Mouse (Mus musculus) embryonic facial prominence, embryonic 10.5 days (tissue): ENCODE measurements around the gene Slc13a1. TPM values are rescaled to one million over a fixed set of nuclear protein-coding genes. Genes with fewer than 3 reads are reported as not detected.
"Not testable (repeated sequence)": the region's sequence is repeated elsewhere in the genome, so short reads cannot be mapped to it uniquely, and the experiment has no call there.

Source experiments
- DNase-seq: peaks from one replicate; pipeline ENCODE4 v3.0.0-alpha.2; 2017; ENCODE audit warnings: low spot score
- H3K27ac ChIP-seq: fragments of 300-500 bp; sonication (generic); replicated peaks from 2 replicates; pipeline ENCODE4 v1.5.1; 2016; ENCODE audit warnings: mild to moderate bottlenecking
- H3K27me3 ChIP-seq: fragments of 300-500 bp; sonication (generic); replicated peaks from 2 replicates; pipeline ENCODE4 v1.6.1; 2016; ENCODE audit warnings: low read depth, mild to moderate bottlenecking; ENCODE audit not compliant: poor library complexity, severe bottlenecking
- H3K36me3 ChIP-seq: fragments of 300-500 bp; sonication (generic); replicated peaks from 2 replicates; pipeline ENCODE4 v1.6.1; 2016; ENCODE audit warnings: mild to moderate bottlenecking, moderate library complexity
- H3K4me1 ChIP-seq: fragments of 300-500 bp; sonication (generic); 2 replicates; pipeline ENCODE4 v1.6.1; 2016
- H3K4me3 ChIP-seq: fragments of 300-500 bp; sonication (generic); 2 replicates; pipeline ENCODE4 v1.5.1; 2016; ENCODE audit warnings: mild to moderate bottlenecking, moderate library complexity
- H3K9me3 ChIP-seq: fragments of 300-500 bp; sonication (generic); 2 replicates; pipeline ENCODE4 v1.6.1; 2016; ENCODE audit warnings: mild to moderate bottlenecking
- WGBS: fragments of 180-500 bp; shearing (Covaris S2); methylation state at CpG from one replicate; pipeline ENCODE4 v1.1.7; 2016; 5-methylcytosine and 5-hydroxymethylcytosine counted together
- polyA plus RNA-seq: library from polyadenylated mRNA; unstranded; fragments of >200 nt; fragmentation: Nextera tagmentation; extraction: Ambion mirVana; gene quantifications from 2 replicates; pipeline ENCODE4 v1.2.1, GENCODE M21; 2016

The Slc13a1 gene
- 0.05 and 0.09 TPM in 2 replicates for polyA plus RNA-seq

GRCm38 (mm10) chr6:24167734-24168327 is at the start of gene Slc13a1:
Gene Slc13a1 (minus strand): TSS chr6:24168092.
- Histone ChIP-seq H3K36me3 (no peaks in the 10 kb centered on the region), H3K9me3 (no peaks in the 10 kb centered on the region), H3K27ac (no peak within 1 kb of the TSS), H3K4me1 (no peaks in the 10 kb centered on the region), H3K27me3 (no peaks in the 10 kb centered on the region), H3K4me3 (no peak within 1 kb of the TSS)
- WGBS, result 91% methylated on average over 5 of the region's 5 CpGs
- DNase-seq, result no peak

GRCm38 (mm10) chr6:24207866-24208265 is 40.0 kb upstream of the Slc13a1 start:
- WGBS, result 76% methylated on average over 3 of the region's 3 CpGs
- Histone ChIP-seq H3K4me3 (no peak overlapping the region), H3K4me1 (no peaks in the 10 kb centered on the region), H3K36me3 (no peaks in the 10 kb centered on the region), H3K27me3 (no peaks in the 10 kb centered on the region), H3K27ac (no peak overlapping the region), H3K9me3 (no peaks in the 10 kb centered on the region)
- no peak for DNase-seq

- H3K4me3 ChIP-seq, result no peak overlapping the region
- no peaks in the 10 kb centered on the region for H3K9me3 ChIP-seq
- H3K4me1 ChIP-seq, result no peaks in the 10 kb centered on the region
- DNase-seq, result no peak
- no peaks in the 10 kb centered on the region for H3K27me3 ChIP-seq
- H3K27ac ChIP-seq, result no peak overlapping the region
- WGBS, result 89% methylated on average over 6 of the region's 6 CpGs
- no peaks in the 10 kb centered on the region for H3K36me3 ChIP-seq
Observed at GRCm38 (mm10) chr6:24202226-24202625, 34.3 kb upstream of the Slc13a1 start.

GRCm38 (mm10) chr6:24200644-24201484 is 33.0 kb upstream of the Slc13a1 start:
- 79% methylated on average over 12 of the region's 12 CpGs for WGBS
- Histone ChIP-seq H3K9me3 (no peaks in the 10 kb centered on the region), H3K4me1 (no peaks in the 10 kb centered on the region), H3K27ac (no peak overlapping the region), H3K4me3 (no peak overlapping the region), H3K36me3 (no peaks in the 10 kb centered on the region), H3K27me3 (no peaks in the 10 kb centered on the region)
- no peak for DNase-seq

- not testable (repeated sequence) for H3K9me3 ChIP-seq, H3K4me3 ChIP-seq, H3K27me3 ChIP-seq, H3K4me1 ChIP-seq, DNase-seq, H3K36me3 ChIP-seq, H3K27ac ChIP-seq
- WGBS, result 83% methylated on average over 10 of the region's 10 CpGs
Observed at GRCm38 (mm10) chr6:24197501-24198195, 29.8 kb upstream of the Slc13a1 start.

GRCm38 (mm10) chr6:24196406-24196805 is 28.5 kb upstream of the Slc13a1 start:
- not testable (repeated sequence) for DNase-seq, H3K4me1 ChIP-seq, H3K36me3 ChIP-seq, H3K27me3 ChIP-seq, H3K4me3 ChIP-seq, H3K9me3 ChIP-seq, H3K27ac ChIP-seq
- 45% methylated on average over 5 of the region's 5 CpGs for WGBS

GRCm38 (mm10) chr6:24183439-24183838 is 15.5 kb upstream of the Slc13a1 start:
- H3K27me3 ChIP-seq, result no peaks in the 10 kb centered on the region
- WGBS, result 90% methylated on average over 3 of the region's 3 CpGs

GRCm38 (mm10) chr6:24175393-24175792 is 7.5 kb upstream of the Slc13a1 start:
- Histone ChIP-seq H3K27ac (no peak overlapping the region), H3K9me3 (no peaks in the 10 kb centered on the region), H3K4me1 (no peaks in the 10 kb centered on the region), H3K4me3 (no peak overlapping the region), H3K36me3 (no peaks in the 10 kb centered on the region), H3K27me3 (no peaks in the 10 kb centered on the region)
- WGBS, result 89% methylated on average over 3 of the region's 3 CpGs
- DNase-seq, result no peak

More at GRCm38 (mm10) chr6:24183439-24183838, 15.5 kb upstream of the Slc13a1 start:
- no peak for DNase-seq
- Histone ChIP-seq H3K9me3 (no peaks in the 10 kb centered on the region), H3K4me1 (no peaks in the 10 kb centered on the region), H3K27ac (no peak overlapping the region), H3K4me3 (no peak overlapping the region), H3K36me3 (no peaks in the 10 kb centered on the region)

GRCm38 (mm10) chr6:24173951-24174350 is 6.1 kb upstream of the Slc13a1 start:
- H3K27me3 ChIP-seq, result no peaks in the 10 kb centered on the region
- H3K4me3 ChIP-seq, result no peak overlapping the region
- H3K4me1 ChIP-seq, result no peaks in the 10 kb centered on the region
- no peaks in the 10 kb centered on the region for H3K9me3 ChIP-seq
- DNase-seq, result no peak
- H3K36me3 ChIP-seq, result no peaks in the 10 kb centered on the region
- no peak overlapping the region for H3K27ac ChIP-seq

GRCm38 (mm10) chr6:24172736-24173135 is 4.8 kb upstream of the Slc13a1 start:
- DNase-seq, result no peak
- no peaks in the 10 kb centered on the region for H3K27me3 ChIP-seq
- H3K4me1 ChIP-seq, result no peaks in the 10 kb centered on the region
- 63% methylated on average over 2 of the region's 2 CpGs for WGBS
- no peaks in the 10 kb centered on the region for H3K9me3 ChIP-seq
- no peak overlapping the region for H3K4me3 ChIP-seq
- H3K36me3 ChIP-seq, result no peaks in the 10 kb centered on the region
- no peak overlapping the region for H3K27ac ChIP-seq

- Histone ChIP-seq H3K27me3 (no peaks in the 10 kb centered on the region), H3K36me3 (no peaks in the 10 kb centered on the region), H3K4me3 (no peak overlapping the region), H3K27ac (no peak overlapping the region), H3K9me3 (no peaks in the 10 kb centered on the region), H3K4me1 (no peaks in the 10 kb centered on the region)
- no peak for DNase-seq
- WGBS, result 87% methylated on average over 6 of the region's 6 CpGs
Observed at GRCm38 (mm10) chr6:24166772-24167171, 1.1 kb downstream of the Slc13a1 start.

GRCm38 (mm10) chr6:24165249-24165648 is 2.6 kb downstream of the Slc13a1 start:
- no peaks in the 10 kb centered on the region for H3K4me1 ChIP-seq
- H3K27me3 ChIP-seq, result no peaks in the 10 kb centered on the region
- WGBS, result 72% methylated on average over 3 of the region's 3 CpGs
- no peak for DNase-seq
- H3K27ac ChIP-seq, result no peak overlapping the region
- no peaks in the 10 kb centered on the region for H3K36me3 ChIP-seq
- H3K4me3 ChIP-seq, result no peak overlapping the region
- no peaks in the 10 kb centered on the region for H3K9me3 ChIP-seq

GRCm38 (mm10) chr6:24159795-24160194 is 8.1 kb downstream of the Slc13a1 start:
- WGBS, result 81% methylated on average over 1 of the region's 1 CpGs
- H3K27ac ChIP-seq, result no peak overlapping the region

More at GRCm38 (mm10) chr6:24159795-24160194, 8.1 kb downstream of the Slc13a1 start:
- Histone ChIP-seq H3K36me3 (no peaks in the 10 kb centered on the region), H3K27me3 (no peaks in the 10 kb centered on the region), H3K9me3 (no peaks in the 10 kb centered on the region), H3K4me3 (no peak overlapping the region), H3K4me1 (no peaks in the 10 kb centered on the region)
- DNase-seq, result no peak
